Mouse (Mus musculus): ENCODE results near the gene Ly6g. TPM values are rescaled to one million over a fixed set of nuclear protein-coding genes. Genes with fewer than 3 reads are reported as not detected.
"Not testable (repeated sequence)": the region's sequence is repeated elsewhere in the genome, so short reads cannot be mapped to it uniquely, and the experiment has no call there.

Ly6g gene
- total RNA-seq, 2 experiments from 2014 or later, result not detected

DNA sequence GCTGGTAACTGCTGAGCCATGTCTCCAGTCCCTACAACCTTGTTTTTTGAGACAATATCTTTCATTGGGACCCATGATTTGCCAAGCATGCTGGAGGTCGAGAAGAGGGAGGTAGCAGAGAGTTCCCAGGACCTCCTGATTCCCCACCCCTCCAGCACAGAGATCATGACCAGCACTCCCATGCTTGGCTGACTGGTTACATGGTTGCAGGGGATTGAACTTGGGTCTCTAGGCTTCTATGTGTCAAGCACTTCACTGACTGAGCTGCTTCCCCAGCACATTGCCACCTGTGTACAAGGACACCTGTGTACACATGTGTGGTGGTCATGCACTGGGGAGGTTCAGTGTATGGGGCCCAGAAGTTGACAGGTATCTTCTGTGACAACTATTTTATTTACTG is 2.6 kb downstream of the Ly6g start:
- no peak for TF ChIP-seq CTCF (conservative IDR thresholded peaks at IDR 0.05)
- no peak overlapping the region for H3K4me3 ChIP-seq
- H3K27ac ChIP-seq, result no peak overlapping the region
- DNase-seq (ENCODE audit: low spot score in 2 of 2), result no peak

- no peak overlapping the region for H3K4me3 ChIP-seq
- peak; percentile 2 to 43 for DNase-seq (ENCODE audit: low spot score in 2 of 2)
- TF ChIP-seq CTCF (conservative IDR thresholded peaks at IDR 0.05), result peak; percentile 78
- H3K27ac ChIP-seq, result no peak overlapping the region
These were observed 20.5 kb downstream of the Ly6g start for GRCm38 (mm10) chr15:75175506-75175905.

- no peak for TF ChIP-seq CTCF (conservative IDR thresholded peaks at IDR 0.05)
- no peak for DNase-seq (ENCODE audit: low spot score in 2 of 2)
- no peak overlapping the region for H3K4me3 ChIP-seq
- no peak overlapping the region for H3K27ac ChIP-seq
These were observed 31.3 kb downstream of the Ly6g start for GRCm38 (mm10) chr15:75186291-75186690.

GRCm38 (mm10) chr15:75189116-75189515 is 34.1 kb downstream of the Ly6g start:
- Histone ChIP-seq H3K4me3 (no peak overlapping the region), H3K27ac (no peak overlapping the region)
- TF ChIP-seq CTCF (conservative IDR thresholded peaks at IDR 0.05), result peak; percentile 73
- DNase-seq (ENCODE audit: low spot score in 2 of 2), result peak in 1 of 2 experiments; percentile 9

- TF ChIP-seq CTCF (conservative IDR thresholded peaks at IDR 0.05), result peak; percentile 66
- DNase-seq (ENCODE audit: low spot score in 2 of 2); H3K4me3 ChIP-seq; H3K27ac ChIP-seq: not testable (repeated sequence)
These were observed 35.5 kb downstream of the Ly6g start for GRCm38 (mm10) chr15:75190560-75190959.

Other genes with a start within 250 kb of the Ly6g start
- gene Ly6i, start 171.8 kb upstream of the Ly6g start, total RNA-seq (2021), result not detected
- 10 to 100 TPM; 21.7 to 25.6 TPM for gene Ly6a, start 157.2 kb upstream of the Ly6g start, total RNA-seq (2021)
- gene Ly6c1, start 106.4 kb upstream of the Ly6g start, total RNA-seq (2021), result 10 to 100 TPM; 62.3 to 66.9 TPM
- 1 to 10 TPM; 2.6 to 4.6 TPM for gene Ly6c2, start 43.3 kb upstream of the Ly6g start, total RNA-seq (2021)
- not detected for gene BC025446, start 61.1 kb downstream of the Ly6g start, total RNA-seq (2021)
- gene Ly6f, start 113.2 kb downstream of the Ly6g start, total RNA-seq (2021), result not detected

All from layer of hippocampus, adult 2 months (tissue).